Mouse (Mus musculus) intestine, postnatal 0 days (tissue): ENCODE data around the gene Prickle4. TPM values are rescaled to one million over a fixed set of nuclear protein-coding genes. Genes with fewer than 3 reads are reported as not detected.

Experiments
- ATAC-seq: fragments of 200-750 bp; cut with Nextera tagmentation; 2 replicates; pipeline ENCODE4 v1.8.0; 2017; ENCODE audit warnings: mild to moderate bottlenecking, moderate TSS enrichment, moderate library complexity
- H3K27ac ChIP-seq: fragments of 300-500 bp; sonication (generic); 2 replicates; pipeline ENCODE4 v1.5.1; 2014; ENCODE audit warnings: mild to moderate bottlenecking, low read depth, low read length, moderate library complexity
- H3K27me3 ChIP-seq: fragments of 300-500 bp; sonication (generic); replicated peaks from 2 replicates; pipeline ENCODE4 v1.6.1; 2014; ENCODE audit warnings: low read length, mixed read lengths; ENCODE audit not compliant: control insufficient read depth, insufficient read depth
- H3K36me3 ChIP-seq: fragments of 300-500 bp; sonication (generic); 2 replicates; pipeline ENCODE4 v1.6.1; 2014; ENCODE audit warnings: mild to moderate bottlenecking, moderate library complexity; ENCODE audit not compliant: control insufficient read depth, insufficient read depth
- H3K4me1 ChIP-seq: fragments of 300-500 bp; sonication (generic); replicated peaks from 2 replicates; pipeline ENCODE4 v1.6.1; 2014; ENCODE audit warnings: antibody characterized with exemption, low read length, mixed read lengths; ENCODE audit not compliant: control insufficient read depth, insufficient read depth
- H3K4me2 ChIP-seq: fragments of 300-500 bp; sonication (generic); replicated peaks from 2 replicates; pipeline ENCODE4 v1.6.1; 2014; ENCODE audit warnings: low read depth, mild to moderate bottlenecking, moderate library complexity
- H3K4me3 ChIP-seq: fragments of 300-500 bp; sonication (generic); 2 replicates; pipeline ENCODE4 v1.5.1; 2014; ENCODE audit warnings: low read depth, low read length
- H3K9ac ChIP-seq: fragments of 300-500 bp; sonication (generic); 2 replicates; pipeline ENCODE4 v1.6.1; 2014; ENCODE audit warnings: mild to moderate bottlenecking, low read depth, low read length
- H3K9me3 ChIP-seq: fragments of 300-500 bp; sonication (generic); 2 replicates; pipeline ENCODE4 v1.6.1; 2016; ENCODE audit warnings: mixed run types; ENCODE audit not compliant: control insufficient read depth
- CTCF ChIP-seq: sonication (generic); IDR thresholded peaks from 2 replicates; pipeline ENCODE4 v1.5.1; 2016; ENCODE audit warnings: low read depth, mild to moderate bottlenecking, control low read depth, antibody characterized with exemption, moderate library complexity
- WGBS: fragments of 180-500 bp; shearing (Covaris S2); extraction: QIAGEN DNeasy Blood & Tissue Kit; methylation state at CpG from one replicate; pipeline ENCODE4 v1.1.7; 2014; 5-methylcytosine and 5-hydroxymethylcytosine counted together
- polyA plus RNA-seq: library from polyadenylated mRNA; unstranded; fragments of >200 nt; fragmentation: Nextera tagmentation; extraction: Ambion mirVana; gene quantifications from 2 replicates; pipeline ENCODE4 v1.2.1, GENCODE M21; 2015

The Prickle4 gene
- polyA plus RNA-seq, 1 experiment from 2014 or later: 0.33 TPM

DNA sequence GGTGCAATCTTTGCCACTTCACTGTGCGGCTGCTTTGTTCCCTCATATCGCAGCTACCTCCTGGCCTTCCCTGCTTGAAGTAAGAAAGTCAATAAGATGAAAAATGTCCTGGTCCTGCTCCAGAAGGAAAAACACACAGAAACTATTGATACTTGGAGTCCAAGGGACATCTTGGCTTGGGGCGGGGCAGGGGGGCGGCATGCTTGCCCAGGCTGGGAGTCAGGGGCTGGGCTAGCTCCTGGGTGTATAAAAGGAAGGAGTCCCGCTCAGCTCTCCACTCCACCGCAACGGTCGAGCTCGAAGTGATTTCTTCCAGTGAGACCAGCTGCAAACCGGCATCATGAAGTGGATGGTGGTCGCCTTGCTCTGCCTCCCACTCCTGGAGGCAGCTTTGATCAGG, 32.0 kb upstream of the Prickle4 start, which contains the start of gene Pgc:
TSS of gene Pgc (plus strand) at position 277 of the 400 bp plus-strand sequence.
- Histone ChIP-seq H3K27me3 (no peaks in the 10 kb centered on the region), H3K4me3 (no peak within 1 kb of the TSS), H3K4me2 (no peak within 1 kb of the TSS), H3K4me1 (no peaks in the 10 kb centered on the region), H3K27ac (no peak within 1 kb of the TSS), H3K9me3 (no peaks in the 10 kb centered on the region), H3K9ac (no peak within 1 kb of the TSS), H3K36me3 (no peaks in the 10 kb centered on the region)
- WGBS: 55% methylated on average over 11 of the region's 11 CpGs
- no peak for ATAC-seq
- TF ChIP-seq CTCF: no peak

GRCm38 (mm10) chr17:47721183-47721582, 26.6 kb upstream of the Prickle4 start:
- no peak for ATAC-seq
- 75% methylated on average over 4 of the region's 4 CpGs for WGBS
- no peaks in the 10 kb centered on the region for H3K4me1 ChIP-seq
- H3K27me3 ChIP-seq: no peaks in the 10 kb centered on the region
- H3K36me3 ChIP-seq: no peaks in the 10 kb centered on the region
- H3K9me3 ChIP-seq: no peaks in the 10 kb centered on the region
- H3K27ac ChIP-seq: no peak overlapping the region
- no peak overlapping the region for H3K9ac ChIP-seq
- H3K4me3 ChIP-seq: no peak overlapping the region
- no peak for TF ChIP-seq CTCF
- no peak overlapping the region for H3K4me2 ChIP-seq

GRCm38 (mm10) chr17:47715037-47715436, 20.5 kb upstream of the Prickle4 start:
- Histone ChIP-seq H3K4me1 (no peaks in the 10 kb centered on the region), H3K9me3 (no peaks in the 10 kb centered on the region), H3K4me3 (no peak overlapping the region), H3K4me2 (no peak overlapping the region), H3K9ac (no peak overlapping the region), H3K27me3 (no peaks in the 10 kb centered on the region), H3K27ac (no peak overlapping the region), H3K36me3 (no peaks in the 10 kb centered on the region)
- ATAC-seq: no peak
- WGBS: 44% methylated on average over 3 of the region's 3 CpGs
- TF ChIP-seq CTCF: no peak

- Histone ChIP-seq H3K9ac (no peak overlapping the region), H3K27ac (no peak overlapping the region), H3K9me3 (no peaks in the 10 kb centered on the region), H3K4me2 (no peak overlapping the region), H3K36me3 (no peaks in the 10 kb centered on the region), H3K4me3 (no peak overlapping the region), H3K27me3 (no peaks in the 10 kb centered on the region), H3K4me1 (no peaks in the 10 kb centered on the region)
- ATAC-seq: no peak
- whole genome bisulfite sequencing: 63% methylated on average over 22 of the region's 22 CpGs
- no peak for TF ChIP-seq CTCF
Observed at GRCm38 (mm10) chr17:47712889-47713571, 18.5 kb upstream of the Prickle4 start.

- ATAC-seq: no peak
Observed at GRCm38 (mm10) chr17:47711883-47712282, 17.3 kb upstream of the Prickle4 start.

DNA sequence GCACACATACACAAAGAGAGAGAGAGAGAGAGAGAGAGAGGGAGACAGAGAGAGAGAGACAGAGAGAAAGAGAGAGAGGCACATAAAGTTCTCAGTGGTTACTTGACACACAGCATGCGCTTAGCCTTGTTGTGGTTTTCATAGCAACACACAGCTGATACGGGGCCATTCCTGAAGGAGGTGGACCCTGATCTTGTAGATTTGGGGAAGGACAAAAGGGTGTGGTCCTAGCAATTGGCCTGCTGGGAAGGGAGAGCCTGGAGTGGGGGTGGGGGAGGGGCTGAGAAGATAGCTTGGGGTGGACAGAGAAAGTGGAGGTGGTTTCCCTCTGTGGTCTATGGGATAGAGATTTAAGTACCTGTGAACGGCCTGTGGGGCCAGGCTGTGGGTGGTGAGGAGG, 15.5 kb upstream of the Prickle4 start:
- WGBS: 49% methylated on average over 3 of the region's 3 CpGs
- ATAC-seq: no peak
- Histone ChIP-seq H3K4me1 (no peaks in the 10 kb centered on the region), H3K36me3 (no peaks in the 10 kb centered on the region), H3K4me2 (no peak overlapping the region), H3K27me3 (no peaks in the 10 kb centered on the region), H3K9ac (no peak overlapping the region), H3K4me3 (no peak overlapping the region), H3K9me3 (no peaks in the 10 kb centered on the region), H3K27ac (no peak overlapping the region)
- no peak for TF ChIP-seq CTCF

More at GRCm38 (mm10) chr17:47711883-47712282, 17.3 kb upstream of the Prickle4 start:
- H3K4me3 ChIP-seq: no peak overlapping the region
- H3K27me3 ChIP-seq: no peaks in the 10 kb centered on the region
- no peaks in the 10 kb centered on the region for H3K9me3 ChIP-seq
- no peak overlapping the region for H3K9ac ChIP-seq
- H3K36me3 ChIP-seq: no peaks in the 10 kb centered on the region
- TF ChIP-seq CTCF: no peak
- no peak overlapping the region for H3K4me2 ChIP-seq
- 24% methylated on average over 6 of the region's 6 CpGs for WGBS
- H3K4me1 ChIP-seq: no peaks in the 10 kb centered on the region
- H3K27ac ChIP-seq: no peak overlapping the region
